Mouse (Mus musculus) intestine, embryonic 14.5 days (tissue): ENCODE data around the gene H2-Eb2. TPM values are rescaled to one million over a fixed set of nuclear protein-coding genes. Genes with fewer than 3 reads are reported as not detected.

Source experiments
- polyA plus RNA-seq: library from polyadenylated mRNA; unstranded; fragments of >200 nt; fragmentation: Nextera tagmentation; extraction: Ambion mirVana; gene quantifications from 2 replicates; pipeline ENCODE4 v1.2.1, GENCODE M21; 2014

H2-Eb2 gene
- polyA plus RNA-seq, 1 experiment from 2014 or later, result not detected

Other genes with a start within 250 kb of the H2-Eb2 start
- 0.75 and 1.1 TPM in 2 replicates for gene H2-Oa, start 233.3 kb upstream of the H2-Eb2 start, polyA plus RNA-seq
- 11.0 and 13.5 TPM in 2 replicates for gene H2-DMa, start 206.1 kb upstream of the H2-Eb2 start, polyA plus RNA-seq
- gene Brd2, start 203.0 kb upstream of the H2-Eb2 start, polyA plus RNA-seq, result 124 and 144 TPM in 2 replicates
- 0.15 and 0.42 TPM in 2 replicates for gene H2-DMb2, start 182.4 kb upstream of the H2-Eb2 start, polyA plus RNA-seq
- gene H2-DMb1, start 172.6 kb upstream of the H2-Eb2 start, polyA plus RNA-seq, result 1.7 and 1.8 TPM in 2 replicates
- gene Tap1, start 138.1 kb upstream of the H2-Eb2 start, polyA plus RNA-seq, result 4.2 and 4.9 TPM in 2 replicates
- gene Psmb9, start 137.9 kb upstream of the H2-Eb2 start, polyA plus RNA-seq, result 4.6 and 4.7 TPM in 2 replicates
- 13.7 and 14.0 TPM in 2 replicates for gene Psmb8, start 127.9 kb upstream of the H2-Eb2 start, polyA plus RNA-seq
- gene Tap2, start 122.1 kb upstream of the H2-Eb2 start, polyA plus RNA-seq, result 2.2 and 2.5 TPM in 2 replicates
- gene H2-Ob, start 86.8 kb upstream of the H2-Eb2 start, polyA plus RNA-seq, result 0.11 TPM in 1 of 2 replicates, not detected in the other
- gene H2-Ab1, start 68.0 kb upstream of the H2-Eb2 start, polyA plus RNA-seq, result 12.2 and 12.9 TPM in 2 replicates
- gene H2-Aa, start 37.8 kb upstream of the H2-Eb2 start, polyA plus RNA-seq, result 4.7 and 5.8 TPM in 2 replicates
- gene H2-Eb1, start 19.8 kb upstream of the H2-Eb2 start, polyA plus RNA-seq, result 4.1 and 4.3 TPM in 2 replicates
- 0.60 and 0.81 TPM in 2 replicates for gene Btnl2, start 29.2 kb downstream of the H2-Eb2 start, polyA plus RNA-seq
- 0.59 and 1.3 TPM in 2 replicates for gene Btnl1, start 51.5 kb downstream of the H2-Eb2 start, polyA plus RNA-seq
- 0.51 and 0.91 TPM in 2 replicates for gene BC051142, start 73.2 kb downstream of the H2-Eb2 start, polyA plus RNA-seq
- gene Btnl4, start 151.7 kb downstream of the H2-Eb2 start, polyA plus RNA-seq, result 1.1 and 3.3 TPM in 2 replicates
- 0.14 and 0.22 TPM in 2 replicates for gene Btnl6, start 191.7 kb downstream of the H2-Eb2 start, polyA plus RNA-seq
- gene Notch4, start 238.6 kb downstream of the H2-Eb2 start, polyA plus RNA-seq, result 5.2 and 7.4 TPM in 2 replicates